Mouse (Mus musculus): ENCODE results near the gene Nktr.

DNA sequence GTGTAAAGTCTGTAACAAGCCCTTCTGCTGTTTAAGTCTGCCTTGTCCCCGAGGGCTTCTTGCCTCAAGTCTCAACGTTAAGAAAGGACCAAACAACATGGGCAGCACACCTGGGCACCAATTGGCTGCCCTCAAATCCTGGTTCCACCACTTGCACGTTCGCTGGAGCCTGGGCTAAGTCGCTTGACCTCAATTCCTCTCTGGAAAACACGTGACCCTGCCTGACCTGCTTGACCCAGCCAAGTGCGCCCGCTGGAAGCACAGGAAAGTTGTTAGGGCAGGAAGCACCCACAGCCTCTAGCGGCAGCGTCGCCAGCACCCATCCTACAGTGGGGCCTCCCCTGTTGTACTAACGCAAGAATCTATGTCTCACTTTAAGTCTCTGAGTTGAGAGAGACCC lies 24.2 kb upstream of the Nktr start:
- TF ChIP-seq CTCF (IDR thresholded peaks at IDR 0.05; ENCODE audit: low read depth) (no peak), EP300 (IDR thresholded peaks at IDR 0.05; ENCODE audit: low read depth) (no peak)

Data from heart, postnatal 0 days (tissue).